Mouse (Mus musculus): ENCODE results near the gene Khdc4.

GRCm38 (mm10) chr3:88648452-88649168 is 37.0 kb upstream of the Khdc4 start:
- no peak for TF ChIP-seq CHD2 (IDR thresholded peaks at IDR 0.05; ENCODE audit: low read length)
- TF ChIP-seq ZNF384 (IDR thresholded peaks at IDR 0.05; ENCODE audit: low read depth, low read length), result no peak
- TF ChIP-seq POLR2A (IDR thresholded peaks at IDR 0.05; ENCODE audit: low read depth, low read length), result 0 out of 2 replicates have a peak, but pooled peaks have one; percentile 6
- no peak for TF ChIP-seq USF2 (conservative IDR thresholded peaks at IDR 0.05; ENCODE audit: low read depth, low read length)
- no peak for TF ChIP-seq USF1 (IDR thresholded peaks at IDR 0.05; ENCODE audit: low read depth, low read length)
- TF ChIP-seq ZC3H11A (IDR thresholded peaks at IDR 0.05; ENCODE audit: low read depth, low read length), result no peak
- TF ChIP-seq CTCF (conservative IDR thresholded peaks at IDR 0.05 in 1 of 2, IDR thresholded peaks at IDR 0.05 in 1 of 2; ENCODE audit: low read depth in 2 of 2, low read length in 2 of 2), result no peak
- no peak for TF ChIP-seq EP300 (IDR thresholded peaks at IDR 0.05; ENCODE audit: low read length)
- TF ChIP-seq SMC3 (IDR thresholded peaks at IDR 0.05; ENCODE audit: low read depth, low read length), result no peak
- no peak; the same call in 1 of the 2 replicates for TF ChIP-seq RCOR1 (conservative IDR thresholded peaks at IDR 0.05; ENCODE audit: low read depth, low read length)
- no peak for TF ChIP-seq TBP (conservative IDR thresholded peaks at IDR 0.05; ENCODE audit: low read depth, low read length)

Measured in CH12.LX (cell line).